Mouse (Mus musculus) spleen, adult 12 weeks (tissue): ENCODE results near the gene Slc6a9.

Experiments used
- DNase-seq: peaks from one replicate; pipeline ENCODE4 v3.0.0; 2022; ENCODE audit warnings: low spot score

Gene Slc6a9

GRCm38 (mm10) chr4:117840821-117841220 lies 6.5 kb downstream of the Slc6a9 start:
- no peak for DNase-seq

GRCm38 (mm10) chr4:117841566-117841965 lies 7.3 kb downstream of the Slc6a9 start:
- DNase-seq, result no peak

- no peak for DNase-seq
These were observed 8.8 kb downstream of the Slc6a9 start for GRCm38 (mm10) chr4:117843101-117843500.

- no peak for DNase-seq
These were observed 10.2 kb downstream of the Slc6a9 start for GRCm38 (mm10) chr4:117844467-117844866.

DNA sequence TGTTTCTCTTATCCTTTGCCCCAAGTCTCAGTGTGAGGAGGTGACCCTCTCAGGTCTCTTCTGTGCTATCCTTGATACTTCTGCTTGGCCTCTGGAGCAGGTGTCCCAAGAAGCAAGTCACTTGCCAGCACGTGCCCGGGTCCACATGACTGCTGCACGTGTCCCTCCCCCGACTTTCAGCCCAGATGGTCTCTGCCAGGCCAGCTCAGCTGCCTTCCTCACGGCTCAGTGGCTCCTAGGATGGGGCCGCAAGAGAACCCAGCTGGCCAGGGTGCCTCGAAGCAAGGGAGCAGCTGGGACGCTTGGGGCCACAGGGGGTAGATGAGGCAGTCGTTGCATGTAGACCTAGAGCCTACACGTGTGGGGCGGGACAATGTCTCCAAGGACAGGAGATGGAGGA lies 11.0 kb downstream of the Slc6a9 start:
- no peak for DNase-seq

GRCm38 (mm10) chr4:117846261-117846660 lies 12.0 kb downstream of the Slc6a9 start:
- no peak for DNase-seq

DNA sequence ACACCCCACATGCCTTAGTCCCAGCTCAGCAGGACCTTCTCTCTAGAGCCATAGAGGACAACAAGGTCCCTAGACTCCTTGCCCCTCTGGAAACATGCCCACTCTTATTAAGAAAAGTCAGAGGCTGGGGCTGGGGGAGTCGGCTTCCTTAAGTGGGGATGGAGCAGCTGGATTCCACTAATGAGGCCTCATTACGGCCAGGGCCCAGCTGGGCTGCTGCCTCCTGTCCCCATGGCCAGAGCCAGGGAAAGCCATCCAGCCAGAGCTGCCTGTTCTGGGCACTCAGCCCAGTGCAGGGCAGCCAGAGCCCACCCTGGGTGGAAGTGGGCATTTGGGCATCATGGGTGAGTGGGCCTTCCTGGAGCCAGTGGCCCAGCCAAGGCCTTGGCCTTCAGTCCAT lies 12.7 kb downstream of the Slc6a9 start:
- DNase-seq, result no peak

DNA sequence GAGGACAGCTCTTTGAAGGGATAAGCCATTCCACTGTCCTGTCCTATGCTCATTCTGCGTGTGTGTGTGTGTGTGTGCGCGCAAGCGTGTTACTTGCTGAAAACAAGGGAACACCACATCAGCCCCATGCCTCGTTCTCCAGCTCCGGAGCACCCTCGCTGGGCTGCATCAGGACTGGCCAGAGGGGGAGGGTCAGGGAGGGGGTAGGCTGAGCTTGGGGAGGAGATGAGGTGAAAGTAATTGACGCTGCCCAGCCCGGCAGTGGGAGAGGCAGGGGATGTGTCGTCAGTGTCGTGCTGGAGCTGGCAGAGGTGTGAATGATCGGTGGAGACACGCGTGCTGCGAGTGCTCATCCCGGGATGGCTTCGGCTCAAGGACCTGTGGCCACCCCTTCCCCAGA lies 14.8 kb downstream of the Slc6a9 start:
- DNase-seq, result no peak

DNA sequence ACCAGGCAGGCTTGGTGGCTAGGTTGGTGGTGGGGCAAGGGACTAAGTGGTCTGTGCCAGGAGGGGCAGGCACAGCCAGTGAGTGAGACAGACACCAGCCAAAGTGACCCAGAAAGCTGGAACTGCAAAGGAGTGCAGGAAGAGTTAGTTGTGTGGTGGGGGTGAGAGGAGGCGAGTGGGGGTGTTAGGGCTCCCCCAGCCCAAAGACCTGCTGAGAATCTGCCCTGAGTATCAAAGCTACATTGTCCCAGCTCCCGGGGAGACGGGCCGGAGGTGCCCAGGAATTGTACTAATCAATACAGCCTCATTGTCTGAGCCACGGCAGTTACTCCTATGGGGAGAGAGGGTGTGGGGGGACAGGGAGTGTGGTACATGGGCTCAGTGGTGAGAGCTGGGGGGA lies 15.2 kb downstream of the Slc6a9 start:
- DNase-seq, result no peak

- no peak for DNase-seq
These were observed 15.9 kb downstream of the Slc6a9 start for GRCm38 (mm10) chr4:117850176-117850575.

DNA sequence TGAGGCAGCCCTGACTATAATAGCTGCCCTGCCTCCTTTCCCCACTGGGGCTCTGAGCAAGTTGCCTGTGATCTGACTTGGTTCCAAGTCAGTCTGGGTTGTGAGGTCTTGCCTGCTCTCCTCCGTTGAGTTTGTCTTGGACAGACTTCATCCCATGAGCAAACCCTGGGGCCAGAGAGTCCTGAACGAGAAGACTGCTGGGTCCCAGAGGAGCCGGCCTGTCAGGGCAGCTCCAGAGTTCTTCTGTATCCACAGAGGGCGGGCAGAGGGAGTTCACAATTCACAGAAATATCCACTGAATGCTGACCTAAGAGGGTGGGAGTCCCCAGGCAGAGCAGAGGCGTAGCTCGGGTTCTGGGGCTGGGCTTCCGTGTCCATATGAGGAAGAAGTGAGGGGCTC lies 16.6 kb downstream of the Slc6a9 start:
- no peak for DNase-seq

- no peak for DNase-seq
These were observed 18.0 kb downstream of the Slc6a9 start for GRCm38 (mm10) chr4:117852152-117852868.

DNA sequence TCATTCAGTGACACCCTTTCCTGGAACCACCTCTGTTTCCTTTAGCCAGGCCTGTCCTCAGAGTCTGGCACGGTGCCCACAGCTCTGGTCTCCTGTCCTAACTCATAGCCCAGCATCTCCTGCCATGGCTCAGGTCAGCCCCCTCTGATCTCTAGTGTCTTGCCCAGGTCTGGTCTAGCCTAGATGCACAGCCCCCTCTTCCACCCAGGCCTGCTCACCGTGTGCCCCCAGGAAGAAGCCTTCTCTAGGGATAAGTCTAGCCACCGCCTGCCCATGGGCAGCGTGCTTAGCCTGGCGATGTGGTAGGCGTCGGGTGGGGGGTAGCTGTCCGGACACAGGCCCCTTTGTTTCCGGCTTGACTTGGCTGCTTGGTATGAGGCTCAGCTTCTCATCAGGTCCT lies 20.8 kb downstream of the Slc6a9 start:
- DNase-seq, result no peak

DNA sequence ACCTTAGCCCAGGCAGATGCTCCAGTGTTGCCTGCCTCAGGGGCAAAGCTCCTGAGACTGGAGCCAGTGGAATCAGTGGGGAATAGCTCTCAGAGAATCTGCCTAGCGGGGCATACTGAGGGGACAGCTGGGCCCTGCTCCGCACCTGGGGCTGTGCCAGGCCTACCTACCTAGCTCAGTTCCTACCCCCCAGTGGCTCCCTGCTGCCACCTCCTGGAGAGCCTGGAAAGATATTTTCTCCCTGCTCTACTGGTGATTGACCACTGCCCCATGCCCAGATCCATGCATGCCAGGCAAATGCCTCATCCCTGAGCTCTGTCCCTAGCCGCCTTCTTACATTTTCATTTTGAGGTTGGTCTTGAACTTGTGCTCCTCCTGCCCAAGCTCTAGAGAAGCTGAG lies 24.5 kb downstream of the Slc6a9 start:
- peak; percentile 44 for DNase-seq

DNA sequence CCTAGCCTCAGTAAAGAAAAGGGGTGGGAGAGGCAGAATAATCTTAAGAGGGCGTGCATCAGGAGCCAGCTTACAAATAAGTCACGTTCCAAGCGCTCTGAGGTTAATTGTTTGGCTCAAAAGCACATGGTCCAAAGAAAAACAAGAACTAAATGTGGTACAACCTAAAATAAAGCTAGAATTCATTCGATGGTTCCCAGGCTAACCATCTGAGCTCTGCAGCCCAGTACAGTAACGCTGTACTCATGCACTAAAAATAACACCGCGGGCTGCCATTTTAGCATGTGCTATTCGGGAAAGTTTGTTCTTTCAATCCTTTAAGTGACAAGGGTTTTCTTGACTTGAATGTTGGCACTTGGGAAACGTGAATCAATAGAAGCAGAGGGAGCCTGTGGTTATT lies 26.3 kb downstream of the Slc6a9 start:
- no peak for DNase-seq

- DNase-seq, result no peak
These were observed 28.5 kb downstream of the Slc6a9 start for GRCm38 (mm10) chr4:117862823-117863222.

DNA sequence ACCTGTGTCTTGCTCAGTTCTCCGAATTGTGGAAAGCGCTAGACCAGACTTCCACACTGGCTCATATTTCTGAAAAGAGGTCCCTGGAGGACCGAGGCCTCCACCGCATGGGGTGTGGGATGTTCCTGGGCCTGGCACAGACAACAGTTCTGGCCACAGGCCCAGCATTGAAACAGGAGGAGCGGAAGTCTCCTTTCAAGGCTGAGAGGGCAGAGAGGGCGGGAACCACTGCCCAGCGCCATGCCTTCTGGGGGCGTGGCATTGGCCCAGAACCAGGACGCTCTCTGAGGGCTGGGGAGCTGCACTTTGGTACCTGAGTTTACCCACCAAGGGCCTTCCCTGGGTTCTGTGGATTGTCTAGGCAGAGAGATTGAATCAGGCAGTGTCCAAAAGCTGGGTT lies 31.8 kb downstream of the Slc6a9 start:
- no peak for DNase-seq

GRCm38 (mm10) chr4:117867000-117867399 lies 32.7 kb downstream of the Slc6a9 start:
- DNase-seq, result no peak

GRCm38 (mm10) chr4:117867823-117868222 lies 33.5 kb downstream of the Slc6a9 start:
- DNase-seq, result peak; percentile 43

- no peak for DNase-seq
These were observed 35.0 kb downstream of the Slc6a9 start for GRCm38 (mm10) chr4:117869317-117869716.

DNA sequence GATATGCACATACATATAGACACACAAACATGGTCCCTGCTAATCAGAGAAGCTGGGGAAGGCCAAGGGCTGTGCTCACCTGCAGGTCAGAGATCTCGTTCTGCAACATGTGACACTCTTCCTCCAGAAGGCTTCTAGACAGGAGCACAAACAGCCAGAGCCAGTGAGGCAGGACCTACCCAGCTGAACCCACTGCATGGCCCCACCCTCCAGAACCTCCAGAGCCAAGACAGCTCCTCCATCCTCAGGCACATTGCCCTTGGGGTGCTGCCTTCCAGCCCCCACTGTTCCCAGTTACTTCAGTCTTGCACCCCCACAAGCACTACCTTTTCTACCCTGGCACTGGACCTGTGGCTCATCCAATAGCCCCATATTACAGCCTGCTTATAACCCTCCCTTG lies 36.1 kb downstream of the Slc6a9 start:
- no peak for DNase-seq

- DNase-seq, result no peak
These were observed 37.5 kb downstream of the Slc6a9 start for GRCm38 (mm10) chr4:117871787-117872186.

DNA sequence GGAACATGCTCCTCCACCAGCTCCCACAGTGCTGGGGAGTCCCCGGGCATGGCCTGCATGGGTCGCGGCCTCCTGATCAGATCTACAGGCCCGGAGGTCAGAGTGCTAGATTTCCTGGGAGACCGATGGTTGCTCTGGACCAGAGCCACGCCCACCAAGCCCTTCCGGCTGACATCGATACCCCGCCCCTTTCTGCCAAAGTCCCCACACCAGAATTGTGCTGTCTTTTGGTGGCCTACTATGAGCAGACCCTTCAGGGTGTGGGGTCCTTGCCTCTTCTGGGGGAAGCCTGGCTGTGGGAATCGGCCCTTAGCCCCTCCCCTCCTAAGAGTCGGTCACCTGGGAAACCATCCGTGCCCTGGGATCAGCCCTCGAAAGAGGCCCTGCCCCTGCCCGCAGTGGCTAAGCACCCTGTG lies 38.2 kb downstream of the Slc6a9 start, which contains the start of gene Ccdc24:
TSS of gene Ccdc24 (minus strand) at position 87 of the 416 bp plus-strand sequence.
- no peak for DNase-seq

DNA sequence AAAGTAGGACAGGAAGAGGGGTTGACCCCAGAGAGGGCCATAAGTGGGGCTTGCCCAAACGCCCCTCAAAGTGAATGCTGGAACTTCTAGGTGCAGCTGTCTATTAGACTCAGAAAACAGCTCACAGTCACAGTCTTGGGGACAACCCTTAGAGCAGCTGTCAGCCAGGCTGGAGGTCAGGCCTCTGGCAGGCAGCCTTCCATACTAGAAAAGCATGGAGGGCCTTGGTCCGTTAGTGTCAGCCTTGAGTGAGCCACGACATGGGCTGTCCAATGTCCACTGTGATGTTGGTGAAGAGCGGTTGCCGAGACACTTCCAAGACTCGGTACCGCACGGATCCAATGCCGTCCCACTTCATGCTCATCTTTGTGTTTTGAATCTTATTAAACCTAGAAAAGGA lies 39.3 kb downstream of the Slc6a9 start:
- DNase-seq, result no peak
